Mouse (Mus musculus) forebrain, embryonic 13.5 days (tissue): ENCODE measurements at regions not wholly inside any gene's neighbourhood (a gene's known extent, or its start where the extent isn't known, plus 50 kb on each side); places are given as distances from the start of the nearest gene placed in this dataset.

Experiments used
- ATAC-seq: fragments of 200-750 bp; cut with Nextera tagmentation; 2 replicates; pipeline ENCODE4 v1.8.0; 2017
- H3K27ac ChIP-seq: fragments of 300-500 bp; sonication (generic); 2 replicates; pipeline ENCODE4 v1.5.1; 2015; ENCODE audit warnings: inconsistent platforms, mild to moderate bottlenecking, moderate library complexity
- H3K27me3 ChIP-seq: fragments of 300-500 bp; sonication (generic); 2 replicates; pipeline ENCODE4 v1.6.1; 2015; ENCODE audit warnings: mild to moderate bottlenecking, inconsistent platforms
- H3K36me3 ChIP-seq: fragments of 300-500 bp; sonication (generic); 2 replicates; pipeline ENCODE4 v1.6.1; 2015; ENCODE audit warnings: mild to moderate bottlenecking, inconsistent platforms; ENCODE audit not compliant: poor library complexity, severe bottlenecking
- H3K4me1 ChIP-seq: fragments of 300-500 bp; sonication (generic); 2 replicates; pipeline ENCODE4 v1.6.1; 2015; ENCODE audit warnings: inconsistent platforms
- H3K4me2 ChIP-seq: fragments of 300-500 bp; sonication (generic); 2 replicates; pipeline ENCODE4 v1.6.1; 2015; ENCODE audit warnings: inconsistent platforms, mild to moderate bottlenecking, moderate library complexity
- H3K4me3 ChIP-seq: fragments of 300-500 bp; sonication (generic); 2 replicates; pipeline ENCODE4 v1.5.1; 2015; ENCODE audit warnings: mild to moderate bottlenecking, inconsistent platforms
- H3K9ac ChIP-seq: fragments of 300-500 bp; sonication (generic); 2 replicates; pipeline ENCODE4 v1.6.1; 2015; ENCODE audit warnings: mild to moderate bottlenecking, inconsistent platforms
- H3K9me3 ChIP-seq: fragments of 300-500 bp; sonication (generic); replicated peaks from 2 replicates; pipeline ENCODE4 v1.6.1; 2016; ENCODE audit warnings: inconsistent platforms
- WGBS: fragments of 180-500 bp; shearing (Covaris S2); methylation state at CpG from one replicate; pipeline ENCODE4 v1.1.7; 2015; 5-methylcytosine and 5-hydroxymethylcytosine counted together

GRCm38 (mm10) chr2:64706646-64707177 is 318.1 kb downstream of the Grb14 start:
- Histone ChIP-seq H3K36me3 (no peaks in the 10 kb centered on the region), H3K27ac (no peak overlapping the region), H3K4me2 (no peak overlapping the region), H3K4me1 (no peaks in the 10 kb centered on the region), H3K9ac (no peak overlapping the region), H3K9me3 (no peaks in the 10 kb centered on the region), H3K27me3 (no peaks in the 10 kb centered on the region), H3K4me3 (no peak overlapping the region)
- peak; percentile 83 for ATAC-seq
- 62% methylated on average over 1 of the region's 1 CpGs for WGBS

GRCm38 (mm10) chr2:64695974-64696373 is 328.8 kb downstream of the Grb14 start:
- H3K27me3 ChIP-seq, result no peaks in the 10 kb centered on the region
- ATAC-seq, result 0 out of 2 replicates have a peak, but pooled peaks have one; percentile 58
- no peaks in the 10 kb centered on the region for H3K4me1 ChIP-seq
- H3K36me3 ChIP-seq, result no peaks in the 10 kb centered on the region
- no peak overlapping the region for H3K4me2 ChIP-seq
- no peak overlapping the region for H3K9ac ChIP-seq
- WGBS, result 77% methylated on average over 1 of the region's 1 CpGs
- no peak overlapping the region for H3K27ac ChIP-seq
- no peak overlapping the region for H3K4me3 ChIP-seq
- no peaks in the 10 kb centered on the region for H3K9me3 ChIP-seq

- peak; percentile 92 for ATAC-seq
- Histone ChIP-seq H3K4me2 (no peak overlapping the region), H3K36me3 (no peaks in the 10 kb centered on the region), H3K9ac (no peak overlapping the region), H3K27me3 (no peaks in the 10 kb centered on the region), H3K4me3 (no peak overlapping the region), H3K4me1 (no peaks in the 10 kb centered on the region), H3K27ac (no peak overlapping the region), H3K9me3 (no peaks in the 10 kb centered on the region)
- WGBS, result 67% methylated on average over 1 of the region's 1 CpGs
These were observed 333.3 kb downstream of the Grb14 start for GRCm38 (mm10) chr2:64691444-64691843.

GRCm38 (mm10) chr2:64690996-64691395 is 333.8 kb downstream of the Grb14 start:
- Histone ChIP-seq H3K36me3 (no peaks in the 10 kb centered on the region), H3K27ac (no peak overlapping the region), H3K9ac (no peak overlapping the region), H3K4me1 (no peaks in the 10 kb centered on the region), H3K9me3 (no peaks in the 10 kb centered on the region), H3K4me3 (no peak overlapping the region), H3K4me2 (no peak overlapping the region), H3K27me3 (no peaks in the 10 kb centered on the region)
- WGBS, result 61% methylated on average over 3 of the region's 3 CpGs
- ATAC-seq, result peak; percentile 48

- no peaks in the 10 kb centered on the region for H3K4me1 ChIP-seq
- no peak overlapping the region for H3K9ac ChIP-seq
- H3K9me3 ChIP-seq, result no peaks in the 10 kb centered on the region
- no peaks in the 10 kb centered on the region for H3K36me3 ChIP-seq
- H3K4me3 ChIP-seq, result no peak overlapping the region
- no peak for ATAC-seq
- no peak overlapping the region for H3K4me2 ChIP-seq
- H3K27me3 ChIP-seq, result no peaks in the 10 kb centered on the region
- H3K27ac ChIP-seq, result no peak overlapping the region
- WGBS, result 64% methylated on average over 8 of the region's 8 CpGs
These were observed 338.0 kb downstream of the Grb14 start for GRCm38 (mm10) chr2:64686781-64687180.

GRCm38 (mm10) chr2:64649614-64650013 is 375.2 kb downstream of the Grb14 start:
- Histone ChIP-seq H3K9ac (no peak overlapping the region), H3K9me3 (no peaks in the 10 kb centered on the region), H3K4me2 (no peak overlapping the region), H3K36me3 (no peaks in the 10 kb centered on the region), H3K4me3 (no peak overlapping the region), H3K4me1 (no peaks in the 10 kb centered on the region), H3K27me3 (no peaks in the 10 kb centered on the region), H3K27ac (no peak overlapping the region)
- ATAC-seq, result no peak
- 94% methylated on average over 1 of the region's 1 CpGs for WGBS

- no peak overlapping the region for H3K4me2 ChIP-seq
- 41% methylated on average over 2 of the region's 2 CpGs for WGBS
- 0 out of 2 replicates have a peak, but pooled peaks cover 10% of the 10 kb centered on the region for H3K4me1 ChIP-seq
- no peaks in the 10 kb centered on the region for H3K27me3 ChIP-seq
- H3K9me3 ChIP-seq, result no peaks in the 10 kb centered on the region
- no peak overlapping the region for H3K9ac ChIP-seq
- no peak overlapping the region for H3K4me3 ChIP-seq
- no peaks in the 10 kb centered on the region for H3K36me3 ChIP-seq
- ATAC-seq, result no peak
- H3K27ac ChIP-seq, result no peak overlapping the region
These were observed 407.9 kb downstream of the Grb14 start for GRCm38 (mm10) chr2:64616931-64617330.

GRCm38 (mm10) chr2:64606864-64607263 is 417.9 kb downstream of the Grb14 start:
- Histone ChIP-seq H3K9me3 (no peaks in the 10 kb centered on the region), H3K36me3 (no peaks in the 10 kb centered on the region), H3K9ac (no peak overlapping the region), H3K4me1 (0 out of 2 replicates have a peak, but pooled peaks cover 3% of the 10 kb centered on the region), H3K27me3 (no peaks in the 10 kb centered on the region), H3K27ac (no peak overlapping the region), H3K4me2 (no peak overlapping the region), H3K4me3 (no peak overlapping the region)
- 57% methylated on average over 1 of the region's 1 CpGs for WGBS
- peak; percentile 24; the same call in 1 of the 2 replicates for ATAC-seq

- 68% methylated on average over 3 of the region's 3 CpGs for WGBS
- no peak for ATAC-seq
- no peaks in the 10 kb centered on the region for H3K9me3 ChIP-seq
- no peak overlapping the region for H3K27ac ChIP-seq
- H3K4me3 ChIP-seq, result no peak overlapping the region
- no peaks in the 10 kb centered on the region for H3K27me3 ChIP-seq
- no peak overlapping the region for H3K4me2 ChIP-seq
- no peaks in the 10 kb centered on the region for H3K4me1 ChIP-seq
- no peak overlapping the region for H3K9ac ChIP-seq
- H3K36me3 ChIP-seq, result no peaks in the 10 kb centered on the region
These were observed 442.5 kb downstream of the Grb14 start for GRCm38 (mm10) chr2:64582258-64582657.

GRCm38 (mm10) chr2:64536032-64536431 is 438.2 kb upstream of the Fign start:
- no peak overlapping the region for H3K4me3 ChIP-seq
- H3K27me3 ChIP-seq, result no peaks in the 10 kb centered on the region
- H3K4me1 ChIP-seq, result no peaks in the 10 kb centered on the region
- H3K27ac ChIP-seq, result no peak overlapping the region
- WGBS, result 96% methylated on average over 5 of the region's 5 CpGs
- H3K4me2 ChIP-seq, result no peak overlapping the region
- no peaks in the 10 kb centered on the region for H3K36me3 ChIP-seq
- H3K9ac ChIP-seq, result no peak overlapping the region
- no peak for ATAC-seq
- no peaks in the 10 kb centered on the region for H3K9me3 ChIP-seq

GRCm38 (mm10) chr2:64535351-64535851 is 437.6 kb upstream of the Fign start:
- WGBS, result 53% methylated on average over 5 of the region's 5 CpGs
- Histone ChIP-seq H3K36me3 (no peaks in the 10 kb centered on the region), H3K4me1 (no peaks in the 10 kb centered on the region), H3K27ac (no peak overlapping the region), H3K4me3 (no peak overlapping the region), H3K9me3 (no peaks in the 10 kb centered on the region), H3K9ac (no peak overlapping the region), H3K4me2 (no peak overlapping the region), H3K27me3 (no peaks in the 10 kb centered on the region)
- ATAC-seq, result no peak

- no peak overlapping the region for H3K27ac ChIP-seq
- 90% methylated on average over 13 of the region's 13 CpGs for WGBS
These were observed 437.0 kb upstream of the Fign start for GRCm38 (mm10) chr2:64534869-64535268.

GRCm38 (mm10) chr2:64534344-64534743 is 436.5 kb upstream of the Fign start:
- no peaks in the 10 kb centered on the region for H3K4me1 ChIP-seq
- H3K9me3 ChIP-seq, result no peaks in the 10 kb centered on the region
- no peak for ATAC-seq
- H3K9ac ChIP-seq, result no peak overlapping the region
- H3K4me3 ChIP-seq, result no peak overlapping the region
- no peaks in the 10 kb centered on the region for H3K36me3 ChIP-seq
- no peak overlapping the region for H3K4me2 ChIP-seq
- no peaks in the 10 kb centered on the region for H3K27me3 ChIP-seq
- H3K27ac ChIP-seq, result no peak overlapping the region
- WGBS, result 67% methylated on average over 2 of the region's 2 CpGs

More at GRCm38 (mm10) chr2:64534869-64535268, 437.0 kb upstream of the Fign start:
- Histone ChIP-seq H3K27me3 (no peaks in the 10 kb centered on the region), H3K4me2 (no peak overlapping the region), H3K4me3 (no peak overlapping the region), H3K36me3 (no peaks in the 10 kb centered on the region), H3K4me1 (no peaks in the 10 kb centered on the region), H3K9me3 (no peaks in the 10 kb centered on the region), H3K9ac (no peak overlapping the region)
- no peak for ATAC-seq
